Mouse (Mus musculus) limb, embryonic 14.5 days (tissue): ENCODE measurements around the gene Dnajc14. TPM values are rescaled to one million over a fixed set of nuclear protein-coding genes. Genes with fewer than 3 reads are reported as not detected.
"Not testable (repeated sequence)": the region's sequence is repeated elsewhere in the genome, so short reads cannot be mapped to it uniquely, and the experiment has no call there.

Experiments used
- ATAC-seq: fragments of 200-750 bp; cut with Nextera tagmentation; 2 replicates; pipeline ENCODE4 v1.8.0; 2017; ENCODE audit warnings: low read depth, moderate number of reproducible peaks, moderate TSS enrichment; ENCODE audit not compliant: low FRiP score
- DNase-seq: peaks from one replicate; pipeline ENCODE4 v3.0.0-alpha.2; 2015; ENCODE audit warnings: low spot score
- H3K27ac ChIP-seq: fragments of 300-500 bp; sonication (generic); replicated peaks from 2 replicates; pipeline ENCODE4 v1.5.1; 2014; ENCODE audit warnings: low read depth, mild to moderate bottlenecking, low read length, moderate library complexity, mixed read lengths
- H3K27me3 ChIP-seq: fragments of 300-500 bp; sonication (generic); 2 replicates; pipeline ENCODE4 v1.6.1; 2014; ENCODE audit warnings: low read length, mixed read lengths; ENCODE audit not compliant: control insufficient read depth, insufficient read depth
- H3K36me3 ChIP-seq: fragments of 300-500 bp; sonication (generic); 2 replicates; pipeline ENCODE4 v1.6.1; 2014; ENCODE audit warnings: mild to moderate bottlenecking, low read length, moderate library complexity, mixed read lengths; ENCODE audit not compliant: control insufficient read depth, insufficient read depth
- H3K4me1 ChIP-seq: fragments of 300-500 bp; sonication (generic); 2 replicates; pipeline ENCODE4 v1.6.1; 2014; ENCODE audit warnings: antibody characterized with exemption, low read length, mixed read lengths; ENCODE audit not compliant: control insufficient read depth, insufficient read depth
- H3K4me2 ChIP-seq: fragments of 300-500 bp; sonication (generic); replicated peaks from 2 replicates; pipeline ENCODE4 v1.6.1; 2014; ENCODE audit warnings: low read depth, mild to moderate bottlenecking, low read length, moderate library complexity; ENCODE audit not compliant: severe bottlenecking
- H3K4me3 ChIP-seq: fragments of 300-500 bp; sonication (generic); replicated peaks from 2 replicates; pipeline ENCODE4 v1.5.1; 2014; ENCODE audit warnings: low read length
- H3K9ac ChIP-seq: fragments of 300-500 bp; sonication (generic); 2 replicates; pipeline ENCODE4 v1.6.1; 2014; ENCODE audit warnings: mild to moderate bottlenecking, low read depth, low read length, moderate library complexity; ENCODE audit not compliant: severe bottlenecking
- H3K9me3 ChIP-seq: fragments of 300-500 bp; sonication (generic); 2 replicates; pipeline ENCODE4 v1.6.1; 2016; ENCODE audit warnings: low read length; ENCODE audit not compliant: control insufficient read depth
- POLR2A ChIP-seq: fragments of 200-500 bp; IDR thresholded peaks from 2 replicates; pipeline ENCODE4 v1.8.0; 2012; ENCODE audit warnings: inconsistent platforms, mild to moderate bottlenecking, moderate library complexity, borderline replicate concordance; ENCODE audit not compliant: insufficient read depth, insufficient read length; ENCODE audit errors: extremely low read depth
- WGBS: fragments of 180-500 bp; shearing (Covaris S2); extraction: QIAGEN DNeasy Blood & Tissue Kit; methylation state at CpG from one replicate; pipeline ENCODE4 v1.1.7; 2014; 5-methylcytosine and 5-hydroxymethylcytosine counted together
- polyA plus RNA-seq, 2 experiments: library from polyadenylated mRNA; depleted of rRNA in 1 of 2; stranded (reverse) in 1 of 2; unstranded in 1 of 2; fragments of >200 nt; fragmentation: Nextera tagmentation in 1 of 2; extraction: Ambion mirVana in 1 of 2; gene quantifications; 2 replicates each; pipeline versions ENCODE4 v1.2.1 to v1.2.3; 2012 to 2014

Gene Dnajc14
- polyA plus RNA-seq, 2 experiments: 30.6 to 44.5 TPM

DNA sequence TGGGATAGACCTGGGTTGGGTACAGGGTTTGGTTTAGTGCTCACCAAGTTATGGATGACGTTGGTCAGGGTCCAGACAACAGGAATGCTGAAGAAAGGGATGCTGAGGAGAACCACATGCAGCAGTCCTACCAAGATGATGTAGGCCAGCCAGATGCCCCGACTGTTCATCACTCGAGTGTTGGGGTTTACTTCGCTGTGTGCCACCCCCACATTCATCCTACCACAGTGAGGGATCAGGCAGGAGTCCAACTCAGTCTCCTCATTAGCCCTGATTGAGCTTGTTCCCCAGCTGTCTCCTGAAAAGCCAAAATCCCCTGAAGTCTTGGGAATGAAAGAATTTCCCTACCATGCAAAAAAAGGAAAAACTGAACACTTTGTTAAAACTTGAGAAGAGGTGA lies 16.4 kb downstream of the Dnajc14 start:
- DNase-seq (no peak), ATAC-seq (no peak)
- 90% methylated on average over 4 of the region's 4 CpGs for WGBS
- Histone ChIP-seq H3K4me3 (no peak overlapping the region), H3K27me3 (no peaks in the 10 kb centered on the region), H3K27ac (no peak overlapping the region), H3K9ac (no peak overlapping the region), H3K4me2 (no peak overlapping the region), H3K4me1 (peaks cover 10% of the 10 kb centered on the region), H3K9me3 (no peaks in the 10 kb centered on the region), H3K36me3 (peaks cover 49% of the 10 kb centered on the region)
- TF ChIP-seq POLR2A: no peak

- peak within 1 kb of the TSS; percentile 77 for H3K4me2 ChIP-seq
- 0 out of 2 replicates have a peak, but pooled peaks have one; percentile 43 for TF ChIP-seq POLR2A
- DNase-seq (peak; percentile 99), ATAC-seq (peak; percentile 99)
- no peaks in the 10 kb centered on the region for H3K27me3 ChIP-seq
- H3K9me3 ChIP-seq: no peaks in the 10 kb centered on the region
- H3K36me3 ChIP-seq: peaks cover 38% of the 10 kb centered on the region
- H3K4me1 ChIP-seq: peaks cover 10% of the 10 kb centered on the region
- under 1% methylated on average over 46 of the region's 46 CpGs for WGBS
- H3K27ac ChIP-seq: peak within 1 kb of the TSS; percentile 71
- peak within 1 kb of the TSS; percentile 83 for H3K4me3 ChIP-seq
- peak within 1 kb of the TSS; percentile 87 for H3K9ac ChIP-seq
Observed at GRCm38 (mm10) chr10:128821358-128822056, 17.6 kb downstream of the Dnajc14 start, which contains the start of gene Ormdl2. Ormdl2 (minus strand) TSS chr10:128821645.

DNA sequence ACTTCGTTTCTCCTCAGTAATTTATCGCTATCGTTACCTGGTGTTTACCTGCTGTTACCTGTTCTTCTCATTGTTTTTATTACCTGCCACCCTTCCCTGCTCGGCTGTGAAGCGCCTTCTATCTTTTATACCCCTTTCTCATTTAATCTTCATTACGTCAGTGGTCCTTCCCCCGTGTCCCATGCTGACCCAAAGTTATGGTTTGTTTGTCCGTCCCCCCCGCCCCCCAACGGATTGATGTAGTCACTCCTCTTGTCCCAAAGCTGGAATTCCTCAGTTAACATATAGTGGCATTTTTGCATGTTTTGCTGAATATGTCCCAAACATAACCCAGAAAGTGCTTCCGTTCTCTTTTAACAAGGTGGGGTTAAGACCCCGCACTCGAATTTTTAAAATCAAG lies 18.3 kb downstream of the Dnajc14 start:
- no peak for TF ChIP-seq POLR2A
- WGBS: 2% methylated on average over 13 of the region's 13 CpGs
- peak overlapping the region; percentile 77 for H3K4me2 ChIP-seq
- ATAC-seq (no peak), DNase-seq (no peak)
- H3K4me1 ChIP-seq: peaks cover 10% of the 10 kb centered on the region
- peak overlapping the region; percentile 83 for H3K4me3 ChIP-seq
- no peaks in the 10 kb centered on the region for H3K27me3 ChIP-seq
- peak overlapping the region; percentile 87 for H3K9ac ChIP-seq
- no peaks in the 10 kb centered on the region for H3K9me3 ChIP-seq
- H3K36me3 ChIP-seq: peaks cover 35% of the 10 kb centered on the region
- H3K27ac ChIP-seq: peak overlapping the region; percentile 71

DNA sequence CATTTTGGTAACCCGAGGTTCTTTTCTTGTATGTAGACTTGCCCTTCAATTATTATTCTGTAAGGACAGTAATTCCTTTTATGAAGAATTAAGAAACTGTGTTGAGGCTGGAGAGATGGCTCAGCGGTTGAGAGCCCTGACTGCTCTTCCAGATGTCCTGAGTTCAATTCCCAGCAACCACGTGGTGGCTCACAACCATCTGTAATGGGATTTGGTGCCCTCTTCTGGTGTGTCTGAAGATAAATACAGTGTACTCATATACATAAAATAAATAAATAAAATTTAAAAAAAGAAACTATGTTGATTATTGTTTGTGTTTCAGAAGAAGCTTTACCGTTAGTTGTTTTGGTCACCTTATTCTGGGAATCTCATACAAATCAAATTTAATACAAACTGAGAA lies 19.2 kb downstream of the Dnajc14 start:
- H3K9me3 ChIP-seq, ATAC-seq, DNase-seq, H3K27me3 ChIP-seq, H3K9ac ChIP-seq, H3K27ac ChIP-seq: not testable (repeated sequence)
- Histone ChIP-seq H3K4me1 (peaks cover 10% of the 10 kb centered on the region), H3K36me3 (peaks cover 30% of the 10 kb centered on the region), H3K4me2 (peak overlapping the region; percentile 77), H3K4me3 (peak overlapping the region; percentile 83)
- WGBS: 84% methylated on average over 4 of the region's 4 CpGs

GRCm38 (mm10) chr10:128823821-128824220 lies 20.0 kb downstream of the Dnajc14 start:
- H3K4me3 ChIP-seq: no peak overlapping the region
- no peak for TF ChIP-seq POLR2A
- peaks cover 30% of the 10 kb centered on the region for H3K36me3 ChIP-seq
- no peak overlapping the region for H3K9ac ChIP-seq
- H3K9me3 ChIP-seq: no peaks in the 10 kb centered on the region
- H3K4me2 ChIP-seq: no peak overlapping the region
- peaks cover 10% of the 10 kb centered on the region for H3K4me1 ChIP-seq
- WGBS: 98% methylated on average over 9 of the region's 9 CpGs
- no peaks in the 10 kb centered on the region for H3K27me3 ChIP-seq
- no peak overlapping the region for H3K27ac ChIP-seq
- ATAC-seq: no peak
- no peak for DNase-seq

DNA sequence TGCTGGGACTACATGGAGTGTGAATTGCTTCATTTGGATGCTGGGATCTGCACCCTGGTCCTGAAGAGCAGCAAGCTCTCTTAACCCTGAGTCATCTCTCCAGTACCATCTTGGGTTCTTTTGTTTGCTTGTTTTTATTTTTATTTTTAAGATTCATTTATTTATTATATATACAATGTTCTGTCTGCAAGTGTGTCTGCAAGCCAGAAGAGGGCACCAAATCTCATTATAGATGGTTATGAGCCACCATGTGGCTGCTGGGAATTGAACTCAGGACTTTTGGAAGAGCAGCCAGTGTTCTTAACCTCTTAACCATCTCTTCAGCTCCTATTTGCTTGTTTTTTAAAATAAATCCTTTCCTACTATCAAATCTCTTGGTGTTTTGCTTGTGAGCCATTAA lies 33.5 kb downstream of the Dnajc14 start:
- Histone ChIP-seq H3K9ac (no peak overlapping the region), H3K27ac (no peak overlapping the region), H3K4me2 (no peak overlapping the region), H3K9me3 (no peaks in the 10 kb centered on the region), H3K27me3 (no peaks in the 10 kb centered on the region), H3K4me3 (no peak overlapping the region), H3K4me1 (no peaks in the 10 kb centered on the region), H3K36me3 (peaks cover 78% of the 10 kb centered on the region)
- DNase-seq (no peak), ATAC-seq (no peak)
- no peak for TF ChIP-seq POLR2A
